Mouse (Mus musculus): ENCODE results near the gene Dusp5. TPM values are rescaled to one million over a fixed set of nuclear protein-coding genes. Genes with fewer than 3 reads are reported as not detected.

The Dusp5 gene
- polyA plus RNA-seq, 1 experiment from 2014 or later: 2.9 TPM

Other genes starting within 250 kb of the Dusp5 start
- 59.0 and 59.1 TPM in 2 replicates for gene Mxi1, start 218.6 kb upstream of the Dusp5 start, polyA plus RNA-seq (2014; fragmentation: Nextera tagmentation; extraction: Ambion mirVana)
- not detected in 2 replicates for gene Gm10197, start 157.3 kb upstream of the Dusp5 start, polyA plus RNA-seq (2014; fragmentation: Nextera tagmentation; extraction: Ambion mirVana)
- 61.2 and 65.5 TPM in 2 replicates for gene Smndc1, start 138.5 kb upstream of the Dusp5 start, polyA plus RNA-seq (2014; fragmentation: Nextera tagmentation; extraction: Ambion mirVana)
- 516 and 544 TPM in 2 replicates for gene Nutf2-ps1, start 60.0 kb downstream of the Dusp5 start, polyA plus RNA-seq (2014; fragmentation: Nextera tagmentation; extraction: Ambion mirVana)
- 95.1 and 102 TPM in 2 replicates for gene Smc3, start 71.3 kb downstream of the Dusp5 start, polyA plus RNA-seq (2014; fragmentation: Nextera tagmentation; extraction: Ambion mirVana)
- gene Rbm20, start 148.2 kb downstream of the Dusp5 start, polyA plus RNA-seq (2014; fragmentation: Nextera tagmentation; extraction: Ambion mirVana): 0.73 and 1.0 TPM in 2 replicates

Data from midbrain, embryonic 11.5 days (tissue).